Mouse (Mus musculus) heart, postnatal 0 days (tissue): ENCODE results near the gene Kcnk4.

Experiments
- CTCF ChIP-seq: IDR thresholded peaks from 2 replicates; pipeline ENCODE4 v1.5.1; 2016; ENCODE audit warnings: antibody characterized with exemption, control low read depth, low read depth
- EP300 ChIP-seq: IDR thresholded peaks from 2 replicates; pipeline ENCODE4 v1.6.1; 2016; ENCODE audit warnings: antibody characterized with exemption, low read depth

GRCm38 (mm10) chr19:6922901-6923735 lies 11.2 kb downstream of the Kcnk4 start:
- TF ChIP-seq CTCF (no peak), EP300 (no peak)
